Mouse (Mus musculus): ENCODE measurements around the gene Gprc5d.

DNA sequence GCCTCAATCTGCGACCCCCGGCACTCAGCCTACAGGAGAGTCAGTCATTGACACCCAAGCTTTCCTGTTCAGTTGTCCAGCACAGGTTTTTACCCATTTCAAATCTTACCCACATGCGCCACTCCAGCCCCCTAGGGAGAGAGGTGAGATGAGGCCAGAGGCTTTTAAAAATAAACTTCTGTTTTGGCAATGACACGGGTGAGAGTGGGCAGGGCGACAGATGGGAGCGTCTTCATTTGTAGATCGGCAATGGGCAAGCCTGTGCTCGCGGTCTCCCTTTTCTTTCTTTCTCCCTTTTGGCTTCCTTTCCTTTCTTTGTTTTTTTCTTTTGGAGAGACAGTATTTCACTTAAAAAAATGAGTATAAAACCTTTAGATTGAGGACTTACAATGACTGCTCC is 15.4 kb upstream of the Gprc5d start:
- TF ChIP-seq CTCF (IDR thresholded peaks at IDR 0.05; ENCODE audit: low read depth) (no peak), EP300 (IDR thresholded peaks at IDR 0.05; ENCODE audit: low read depth) (no peak)
